Mouse (Mus musculus): Measurements from ENCODE around the gene Nlrp4c. TPM values are rescaled to one million over a fixed set of nuclear protein-coding genes. Genes with fewer than 3 reads are reported as not detected.

Gene Nlrp4c
- total and polyA plus RNA-seq, 2 experiments from 2014 or later = not detected

DNA sequence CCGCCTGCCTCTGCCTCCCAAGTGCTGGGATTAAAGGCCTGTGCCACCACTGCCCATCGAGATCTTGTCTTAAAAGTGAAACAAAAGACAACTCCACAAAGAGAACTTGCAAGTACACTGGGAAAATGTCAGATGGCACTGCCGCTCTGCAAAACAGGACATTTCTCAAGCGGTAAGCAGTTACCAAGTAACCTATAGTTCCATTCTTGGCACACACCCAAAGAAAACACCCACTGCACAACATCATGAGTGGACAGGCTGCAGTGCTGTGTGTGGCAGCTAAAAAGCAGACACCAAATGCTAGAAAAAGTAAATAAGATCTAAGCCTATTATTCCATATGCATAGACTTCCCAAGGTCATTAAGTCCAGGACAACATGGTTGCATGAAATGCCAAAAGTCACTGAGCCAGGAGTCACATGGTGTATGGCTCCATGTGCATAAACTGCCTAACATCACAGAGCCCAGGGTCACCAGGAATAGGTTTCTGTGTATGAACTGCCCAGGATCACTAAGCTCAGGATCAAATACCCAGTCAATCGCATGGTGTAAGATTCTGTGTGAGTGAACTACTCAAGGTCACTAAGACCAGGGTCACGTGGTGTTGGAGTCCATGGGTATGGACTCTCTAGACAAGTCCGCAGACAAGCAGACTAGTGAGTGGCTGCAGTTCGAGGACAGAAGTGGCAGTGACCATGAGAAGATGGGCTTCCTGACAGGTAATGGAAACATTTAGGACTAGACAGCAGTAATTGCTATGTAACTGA lies 100.6 kb downstream of the Nlrp4c start:
- peak overlapping the region; percentile 30 for H3K4me2 ChIP-seq (ENCODE audit: low read depth, low read length)
- ATAC-seq (ENCODE audit: insufficient read depth, low read depth) = no peak

DNA sequence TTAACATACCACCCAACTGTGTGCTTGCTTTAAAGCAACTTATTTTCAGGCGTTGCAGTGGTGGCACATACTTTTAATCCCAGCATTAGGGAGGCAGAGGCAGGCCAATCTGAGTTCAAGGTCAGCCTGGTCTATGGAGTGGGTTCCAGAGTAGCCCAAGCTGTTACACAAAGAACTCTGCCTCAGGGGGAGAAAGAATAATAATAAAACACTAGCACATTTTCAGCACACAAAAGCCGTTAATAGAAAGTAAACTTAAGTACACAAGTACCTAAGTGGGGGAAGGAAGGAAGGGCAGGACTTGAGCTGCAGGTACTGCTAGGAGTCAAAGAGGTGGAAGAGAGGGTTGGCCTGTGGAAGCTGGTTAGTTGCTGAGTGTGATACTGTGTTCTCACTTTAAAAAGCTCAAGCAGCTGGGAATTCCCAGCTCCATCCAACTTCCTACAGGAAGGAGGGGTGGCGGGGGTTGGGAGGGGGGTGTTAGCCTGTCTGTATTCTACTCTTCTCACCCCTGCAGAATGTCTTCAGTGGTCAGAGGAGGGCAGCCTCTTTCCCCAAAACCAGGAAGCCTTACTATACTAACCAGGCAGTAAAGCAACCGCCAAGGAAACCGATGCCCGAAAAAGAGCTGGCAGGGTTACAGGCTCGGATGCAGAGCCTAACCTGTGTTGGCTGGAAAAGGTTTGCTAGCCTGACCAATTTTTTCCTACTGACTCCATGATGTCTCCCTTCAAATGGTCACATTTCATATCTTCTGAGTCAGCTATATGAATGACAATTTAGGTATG lies 101.4 kb downstream of the Nlrp4c start:
- TF ChIP-seq EP300 (IDR thresholded peaks at IDR 0.05; ENCODE audit: low read depth) = no peak
- TF ChIP-seq CTCF (IDR thresholded peaks at IDR 0.05; ENCODE audit: low read depth) = no peak
- Histone ChIP-seq H3K4me2 (ENCODE audit: low read depth, low read length) (peak overlapping the region; percentile 30; the same call in 1 of the 2 replicates), H3K36me3 (replicated peaks; ENCODE audit: control insufficient read depth, insufficient read depth, low read length) (peaks cover 7% of the 10 kb centered on the region; the same call in 1 of the 2 replicates), H3K9ac (replicated peaks; ENCODE audit: low read depth, low read length) (no peak overlapping the region), H3K4me3 (ENCODE audit: low read depth, low read length) (no peak overlapping the region), H3K4me1 (ENCODE audit: control insufficient read depth, insufficient read depth) (peaks cover 71% of the 10 kb centered on the region), H3K27me3 (ENCODE audit: control insufficient read depth, insufficient read depth, low read length) (no peaks in the 10 kb centered on the region), H3K9me3 (replicated peaks; ENCODE audit: control insufficient read depth, low read length) (no peaks in the 10 kb centered on the region), H3K27ac (ENCODE audit: low read depth) (peak overlapping the region; percentile 76)
- ATAC-seq (ENCODE audit: insufficient read depth, low read depth) = no peak; the same call in 1 of the 2 replicates
- DNase-seq (ENCODE audit: low spot score) = peak; percentile 59
- WGBS = 30% methylated on average over 7 of the region's 7 CpGs

More for the DNA sequence above, 100.6 kb downstream of the Nlrp4c start:
- TF ChIP-seq CTCF (IDR thresholded peaks at IDR 0.05; ENCODE audit: low read depth) = no peak
- H3K27ac ChIP-seq (ENCODE audit: low read depth) = peak overlapping the region; percentile 76
- no peak overlapping the region for H3K4me3 ChIP-seq (ENCODE audit: low read depth, low read length)
- no peaks in the 10 kb centered on the region for H3K27me3 ChIP-seq (ENCODE audit: control insufficient read depth, insufficient read depth, low read length)
- no peak for DNase-seq (ENCODE audit: low spot score)
- no peaks in the 10 kb centered on the region for H3K9me3 ChIP-seq (replicated peaks; ENCODE audit: control insufficient read depth, low read length)
- peaks cover 7% of the 10 kb centered on the region; the same call in 1 of the 2 replicates for H3K36me3 ChIP-seq (replicated peaks; ENCODE audit: control insufficient read depth, insufficient read depth, low read length)
- WGBS = 65% methylated on average over 8 of the region's 8 CpGs
- peaks cover 63% of the 10 kb centered on the region for H3K4me1 ChIP-seq (ENCODE audit: control insufficient read depth, insufficient read depth)
- no peak overlapping the region for H3K9ac ChIP-seq (replicated peaks; ENCODE audit: low read depth, low read length)

DNA sequence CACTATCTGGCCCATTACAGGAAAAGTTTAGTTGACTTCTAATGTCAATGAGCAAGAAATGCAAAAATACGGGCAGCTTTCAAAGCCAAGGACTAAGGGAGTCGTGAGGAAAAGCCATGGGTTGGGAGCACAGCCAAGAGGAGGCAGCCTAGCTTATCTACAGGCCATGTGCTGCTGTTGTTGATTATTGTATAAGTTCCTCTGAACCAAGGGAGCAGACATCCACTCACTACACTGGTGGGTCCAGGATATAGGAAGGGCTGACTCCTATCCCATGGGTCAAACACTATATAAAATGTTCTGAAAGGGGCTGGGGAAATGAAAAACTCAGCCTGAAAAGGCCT lies 102.0 kb downstream of the Nlrp4c start:
- Histone ChIP-seq H3K27me3 (ENCODE audit: control insufficient read depth, insufficient read depth, low read length) (no peaks in the 10 kb centered on the region), H3K4me1 (ENCODE audit: control insufficient read depth, insufficient read depth) (peaks cover 77% of the 10 kb centered on the region), H3K9me3 (replicated peaks; ENCODE audit: control insufficient read depth, low read length) (no peaks in the 10 kb centered on the region), H3K4me2 (ENCODE audit: low read depth, low read length) (peak overlapping the region; percentile 30; the same call in 1 of the 2 replicates), H3K27ac (ENCODE audit: low read depth) (peak overlapping the region; percentile 76), H3K36me3 (replicated peaks; ENCODE audit: control insufficient read depth, insufficient read depth, low read length) (peaks cover 2% of the 10 kb centered on the region; the same call in 1 of the 2 replicates), H3K9ac (replicated peaks; ENCODE audit: low read depth, low read length) (no peak overlapping the region), H3K4me3 (ENCODE audit: low read depth, low read length) (no peak overlapping the region)
- TF ChIP-seq CTCF (IDR thresholded peaks at IDR 0.05; ENCODE audit: low read depth) (no peak), EP300 (IDR thresholded peaks at IDR 0.05; ENCODE audit: low read depth) (no peak)
- ATAC-seq (ENCODE audit: insufficient read depth, low read depth) (peak; percentile 47), DNase-seq (ENCODE audit: low spot score) (peak; percentile 34)
- 0% methylated on average over 2 of the region's 2 CpGs for WGBS

DNA sequence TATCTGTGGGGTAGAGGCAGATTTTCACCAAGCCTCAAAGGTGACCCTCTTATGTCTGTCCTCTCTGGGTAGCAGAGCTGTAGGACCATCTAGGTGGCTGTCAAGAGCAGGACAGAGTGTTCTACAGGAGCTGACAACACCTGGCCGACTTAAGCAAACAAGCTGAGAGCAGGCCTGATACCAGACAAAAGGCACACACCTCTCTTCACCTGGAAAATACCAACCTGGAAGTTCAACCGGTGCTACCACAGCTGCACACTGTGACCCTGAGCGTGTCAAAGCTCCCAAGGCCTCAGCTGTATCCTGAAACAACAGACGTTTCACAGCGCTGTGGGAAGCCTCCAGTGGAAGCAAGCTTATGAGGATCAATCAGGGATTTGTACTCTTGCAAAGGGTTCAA lies 102.7 kb downstream of the Nlrp4c start:
- Histone ChIP-seq H3K4me1 (ENCODE audit: control insufficient read depth, insufficient read depth) (peaks cover 84% of the 10 kb centered on the region), H3K27me3 (ENCODE audit: control insufficient read depth, insufficient read depth, low read length) (no peaks in the 10 kb centered on the region), H3K9ac (replicated peaks; ENCODE audit: low read depth, low read length) (no peak overlapping the region), H3K4me3 (ENCODE audit: low read depth, low read length) (no peak overlapping the region), H3K4me2 (ENCODE audit: low read depth, low read length) (no peak overlapping the region), H3K9me3 (replicated peaks; ENCODE audit: control insufficient read depth, low read length) (no peaks in the 10 kb centered on the region), H3K27ac (ENCODE audit: low read depth) (peak overlapping the region; percentile 76), H3K36me3 (replicated peaks; ENCODE audit: control insufficient read depth, insufficient read depth, low read length) (no peaks in the 10 kb centered on the region)
- ATAC-seq (ENCODE audit: insufficient read depth, low read depth) = no peak
- no peak for TF ChIP-seq CTCF (IDR thresholded peaks at IDR 0.05; ENCODE audit: low read depth)
- TF ChIP-seq EP300 (IDR thresholded peaks at IDR 0.05; ENCODE audit: low read depth) = no peak
- WGBS = 54% methylated on average over 5 of the region's 5 CpGs
- DNase-seq (ENCODE audit: low spot score) = no peak

DNA sequence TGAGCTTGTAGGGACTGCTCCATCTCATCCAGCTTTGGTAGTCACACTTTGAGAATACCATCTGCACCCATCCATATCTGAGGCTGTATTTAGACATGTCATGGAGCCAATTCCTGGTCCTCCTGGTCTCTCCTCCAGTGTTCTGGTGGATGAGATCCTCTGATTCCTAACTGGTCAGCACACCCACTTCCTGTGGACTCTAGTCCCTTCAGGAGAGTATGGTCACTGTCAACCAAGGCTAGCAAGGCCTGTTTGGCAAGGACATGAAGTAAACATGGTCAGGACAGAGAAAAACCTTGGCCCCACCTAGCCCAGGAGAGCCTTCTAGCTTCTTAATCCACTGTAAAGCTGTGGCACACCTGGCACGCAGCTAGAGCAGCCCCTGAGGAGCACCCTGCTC lies 106.3 kb downstream of the Nlrp4c start:
- Histone ChIP-seq H3K4me3 (ENCODE audit: low read depth, low read length) (no peak overlapping the region), H3K36me3 (replicated peaks; ENCODE audit: control insufficient read depth, insufficient read depth, low read length) (no peaks in the 10 kb centered on the region), H3K9me3 (replicated peaks; ENCODE audit: control insufficient read depth, low read length) (no peaks in the 10 kb centered on the region), H3K4me2 (ENCODE audit: low read depth, low read length) (no peak overlapping the region), H3K27me3 (ENCODE audit: control insufficient read depth, insufficient read depth, low read length) (no peaks in the 10 kb centered on the region), H3K9ac (replicated peaks; ENCODE audit: low read depth, low read length) (no peak overlapping the region), H3K4me1 (ENCODE audit: control insufficient read depth, insufficient read depth) (peaks cover 72% of the 10 kb centered on the region), H3K27ac (ENCODE audit: low read depth) (peak overlapping the region; percentile 36)
- TF ChIP-seq EP300 (IDR thresholded peaks at IDR 0.05; ENCODE audit: low read depth) (no peak), CTCF (IDR thresholded peaks at IDR 0.05; ENCODE audit: low read depth) (no peak)
- no peak for DNase-seq (ENCODE audit: low spot score)
- no peak for ATAC-seq (ENCODE audit: insufficient read depth, low read depth)
- WGBS = 76% methylated on average over 1 of the region's 1 CpGs

Measured in heart, postnatal 0 days (tissue).